Mouse (Mus musculus) thymus, postnatal 14 days (tissue): Measurements from ENCODE around the gene Traf4.
A peak's percentile ranks its signal among the peaks of the same experiment; 100 is the strongest.
"Not testable (repeated sequence)": the region's sequence is repeated elsewhere in the genome, so short reads cannot be mapped to it uniquely, and the experiment has no call there.

Experiments used
- DNase-seq: peaks from one replicate; pipeline ENCODE4 v3.0.0; 2021

Gene Traf4

DNA sequence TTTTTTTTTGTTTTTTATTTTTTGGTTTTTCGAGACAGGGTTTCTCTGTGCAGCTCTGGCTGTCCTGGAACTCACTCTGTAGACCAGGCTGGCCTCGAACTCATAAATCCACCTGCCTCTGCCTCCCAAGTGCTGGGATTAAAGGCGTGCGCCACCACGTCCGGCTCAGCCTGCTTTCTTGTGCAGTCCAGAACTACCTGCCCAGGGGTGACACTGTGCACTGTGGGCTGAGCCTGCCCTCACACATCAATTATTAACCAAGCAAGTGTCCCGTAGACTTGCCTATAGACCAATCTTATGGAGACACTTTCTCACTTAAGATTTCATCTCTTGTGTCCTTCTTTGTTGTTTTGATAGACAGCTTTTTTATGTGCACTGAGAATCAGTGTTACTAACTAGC lies 30.1 kb downstream of the Traf4 start:
- DNase-seq, result not testable (repeated sequence)

DNA sequence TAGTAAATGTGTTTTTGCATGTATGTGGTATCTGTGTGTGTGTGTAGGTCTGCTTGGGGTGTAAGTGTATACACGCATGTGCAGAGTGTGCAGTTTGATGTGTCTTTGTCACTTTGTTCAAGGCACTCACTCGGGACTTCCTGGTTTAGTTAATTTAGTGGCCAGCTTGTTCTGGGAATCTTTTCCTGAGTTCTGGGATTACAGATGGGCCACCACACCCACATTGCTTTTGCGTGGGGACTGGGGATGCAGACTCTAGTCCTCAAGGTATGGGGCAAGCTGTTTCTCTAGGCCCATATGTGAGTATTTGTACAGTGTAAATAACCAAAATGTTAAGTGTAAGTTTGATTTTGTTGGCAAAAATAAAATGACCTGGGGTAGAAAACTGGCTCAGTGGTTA lies 31.0 kb downstream of the Traf4 start:
- DNase-seq, result no peak

DNA sequence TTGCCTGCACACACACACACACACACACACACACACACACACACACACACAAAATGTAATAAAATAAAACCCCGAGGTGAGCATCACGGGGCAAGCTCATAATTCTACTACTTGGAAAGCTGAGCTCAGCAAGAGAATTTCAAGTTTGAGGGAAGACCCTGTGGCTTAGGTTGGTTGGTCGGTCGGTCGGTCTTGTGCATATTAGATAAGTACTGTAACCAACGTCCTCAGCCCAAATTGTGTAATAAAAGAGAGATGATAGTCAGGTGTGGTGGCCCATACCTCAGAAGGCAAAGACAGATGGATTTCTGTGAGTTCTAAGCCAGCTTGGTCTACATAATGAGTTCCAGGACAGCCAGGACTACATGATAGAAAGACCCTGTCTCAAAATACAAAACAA lies 31.5 kb downstream of the Traf4 start:
- no peak for DNase-seq

- no peak for DNase-seq
Measured at GRCm38 (mm10) chr11:78129458-78129857, 35.9 kb downstream of the Traf4 start.

- no peak for DNase-seq
Measured at GRCm38 (mm10) chr11:78126739-78127138, 38.6 kb downstream of the Traf4 start.

- no peak for DNase-seq
Measured at GRCm38 (mm10) chr11:78125691-78126090, 39.7 kb downstream of the Traf4 start.

- DNase-seq, result no peak
Measured at GRCm38 (mm10) chr11:78123782-78124181, 41.6 kb downstream of the Traf4 start.

DNA sequence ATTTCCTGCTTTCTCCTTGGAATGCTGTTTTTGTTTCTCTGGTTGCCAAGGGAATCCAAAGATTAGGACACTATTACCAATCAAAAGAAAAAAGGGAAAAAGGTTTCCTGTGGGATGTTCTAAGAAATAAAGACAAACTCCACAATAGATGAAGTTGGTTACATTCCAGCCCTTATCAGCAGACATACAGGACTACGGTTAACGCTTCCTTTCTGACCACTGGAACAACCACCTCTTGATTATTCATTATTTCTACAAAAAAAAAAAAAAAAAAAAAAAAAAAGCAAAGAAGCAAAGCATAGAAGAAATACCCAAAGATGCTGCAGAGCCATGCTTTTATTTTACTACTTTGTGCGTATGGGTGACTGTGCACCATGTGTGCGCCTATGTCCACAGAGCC lies 42.6 kb downstream of the Traf4 start:
- DNase-seq, result no peak

GRCm38 (mm10) chr11:78121176-78121575 lies 44.2 kb downstream of the Traf4 start:
- no peak for DNase-seq

DNA sequence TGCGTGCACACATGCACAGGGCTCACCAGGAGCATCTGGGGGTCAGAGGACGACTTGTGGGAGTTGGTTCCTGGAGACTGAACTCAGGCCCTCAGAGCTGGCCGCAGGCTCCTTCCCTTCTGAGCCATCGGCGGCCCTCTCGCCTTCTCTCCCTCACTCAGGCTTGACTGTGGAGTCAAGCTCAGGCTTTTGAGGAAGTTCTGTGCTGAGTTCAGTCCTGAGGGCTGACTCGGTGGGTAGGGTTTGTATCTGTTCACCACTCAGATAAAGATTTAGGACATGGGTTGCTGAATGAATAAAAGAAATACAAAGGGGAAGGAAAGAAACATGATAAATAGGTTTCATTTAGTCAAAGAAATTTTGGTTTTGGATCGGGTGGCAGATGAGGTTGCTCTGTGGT lies 45.5 kb downstream of the Traf4 start:
- DNase-seq, result no peak

DNA sequence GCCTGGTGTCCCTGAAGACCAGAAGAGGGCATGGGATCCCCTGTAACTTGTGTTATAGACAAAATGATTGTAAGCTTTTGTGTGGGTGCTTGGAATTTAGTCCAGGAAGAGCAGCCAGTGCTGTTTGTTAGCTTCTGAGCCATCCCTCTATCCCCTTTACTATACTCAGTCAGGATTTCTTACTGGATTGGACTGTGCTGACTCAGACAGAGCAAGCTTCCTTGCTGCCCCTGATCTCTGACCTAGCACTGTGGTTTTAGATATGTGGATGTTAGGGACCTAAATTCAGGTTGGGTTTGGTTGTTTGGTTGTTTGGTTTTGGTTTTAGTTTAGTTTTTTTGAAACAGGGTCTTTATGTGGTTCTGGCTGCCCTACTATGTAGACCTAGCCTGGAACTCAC lies 46.9 kb downstream of the Traf4 start:
- no peak for DNase-seq

GRCm38 (mm10) chr11:78116146-78116410 lies 49.3 kb downstream of the Traf4 start:
- no peak for DNase-seq

- peak; percentile 92 for DNase-seq
Measured at GRCm38 (mm10) chr11:78115367-78116145, 49.8 kb downstream of the Traf4 start.

DNA sequence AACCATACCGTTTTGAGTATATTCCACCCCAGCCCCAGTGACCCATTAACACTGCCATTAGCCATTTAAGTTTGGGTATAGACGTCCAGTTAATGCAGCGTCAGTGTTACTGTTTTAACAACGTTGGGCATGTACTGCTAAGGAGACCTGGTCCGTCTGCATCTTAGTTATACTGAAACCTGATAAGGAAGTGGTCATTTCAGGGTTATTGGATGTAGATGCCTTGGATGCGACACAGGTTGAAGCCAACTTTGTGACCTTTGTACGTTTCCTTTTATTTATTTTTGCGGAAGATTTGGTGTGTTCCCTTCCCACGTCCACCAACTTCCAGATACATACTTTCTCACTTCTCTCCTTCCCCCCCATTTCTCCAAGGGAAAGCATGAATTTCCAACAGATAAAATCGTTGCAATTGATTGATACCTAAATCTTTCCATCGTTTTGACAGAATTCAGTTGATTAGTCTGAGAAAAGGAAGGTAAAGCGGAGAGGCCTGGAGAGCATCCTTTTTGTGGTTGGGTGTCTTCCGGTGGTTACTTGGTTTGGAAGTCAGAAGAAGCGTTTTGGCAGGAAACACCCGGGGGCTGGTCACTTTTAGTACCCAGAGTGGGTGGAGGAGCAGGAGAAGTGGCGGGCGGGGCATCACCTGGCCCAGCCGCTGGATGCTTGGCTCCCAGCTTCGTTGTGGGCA lies 50.6 kb downstream of the Traf4 start:
- no peak for DNase-seq

DNA sequence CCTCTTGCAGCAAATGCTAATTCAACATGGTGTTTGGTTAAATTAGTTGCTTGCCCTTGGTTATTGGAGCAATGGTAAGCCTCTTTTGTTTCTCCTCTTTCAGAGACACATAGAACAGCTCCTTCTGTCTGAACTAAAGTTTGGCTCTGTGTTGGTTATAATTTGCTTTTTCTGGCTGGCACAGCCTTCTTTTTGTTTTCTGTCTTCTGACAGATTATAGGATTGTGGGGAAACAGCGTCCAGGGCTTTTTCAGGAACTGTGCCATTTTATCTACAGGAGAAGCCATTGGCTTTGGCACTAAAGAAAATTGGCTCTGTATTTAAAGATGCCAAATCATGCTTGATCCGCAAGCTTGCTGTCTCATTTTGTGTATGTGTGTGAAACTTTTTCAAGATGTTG lies 51.8 kb downstream of the Traf4 start:
- no peak for DNase-seq
